Mouse (Mus musculus): ENCODE data around the gene Fbln1.

Gene Fbln1

GRCm38 (mm10) chr15:85206703-85207075 lies 940 bp downstream of the Fbln1 start:
- peak; percentile 72 for DNase-seq (ENCODE audit: low spot score)

- DNase-seq (ENCODE audit: low spot score): no peak
Observed at GRCm38 (mm10) chr15:85207081-85207480, 1.3 kb downstream of the Fbln1 start.

- DNase-seq (ENCODE audit: low spot score): peak; percentile 67
Observed at GRCm38 (mm10) chr15:85207763-85208162, 2.0 kb downstream of the Fbln1 start.

- DNase-seq (ENCODE audit: low spot score): peak; percentile 51
Observed at GRCm38 (mm10) chr15:85208332-85208731, 2.6 kb downstream of the Fbln1 start.

- no peak for DNase-seq (ENCODE audit: low spot score)
Observed at GRCm38 (mm10) chr15:85209341-85209740, 3.6 kb downstream of the Fbln1 start.

GRCm38 (mm10) chr15:85210686-85211085 lies 4.9 kb downstream of the Fbln1 start:
- no peak for DNase-seq (ENCODE audit: low spot score)

- DNase-seq (ENCODE audit: low spot score): no peak
Observed at GRCm38 (mm10) chr15:85211101-85211760, 5.5 kb downstream of the Fbln1 start.

- DNase-seq (ENCODE audit: low spot score): no peak
Observed at GRCm38 (mm10) chr15:85216069-85216813, 10.5 kb downstream of the Fbln1 start.

GRCm38 (mm10) chr15:85218617-85219265 lies 13.0 kb downstream of the Fbln1 start:
- no peak for DNase-seq (ENCODE audit: low spot score)

GRCm38 (mm10) chr15:85220371-85220770 lies 14.6 kb downstream of the Fbln1 start:
- no peak for DNase-seq (ENCODE audit: low spot score)

GRCm38 (mm10) chr15:85221115-85221854 lies 15.5 kb downstream of the Fbln1 start:
- DNase-seq (ENCODE audit: low spot score): no peak

GRCm38 (mm10) chr15:85225693-85226092 lies 19.9 kb downstream of the Fbln1 start:
- no peak for DNase-seq (ENCODE audit: low spot score)

- DNase-seq (ENCODE audit: low spot score): no peak
Observed at GRCm38 (mm10) chr15:85226841-85227240, 21.1 kb downstream of the Fbln1 start.

- no peak for DNase-seq (ENCODE audit: low spot score)
Observed at GRCm38 (mm10) chr15:85228568-85228967, 22.8 kb downstream of the Fbln1 start.

GRCm38 (mm10) chr15:85229960-85230535 lies 24.3 kb downstream of the Fbln1 start:
- DNase-seq (ENCODE audit: low spot score): no peak

- no peak for DNase-seq (ENCODE audit: low spot score)
Observed at GRCm38 (mm10) chr15:85230613-85231012, 24.9 kb downstream of the Fbln1 start.

GRCm38 (mm10) chr15:85231443-85232255 lies 25.9 kb downstream of the Fbln1 start:
- peak; percentile 82 for DNase-seq (ENCODE audit: low spot score)

- DNase-seq (ENCODE audit: low spot score): no peak
Observed at GRCm38 (mm10) chr15:85232256-85232535, 26.4 kb downstream of the Fbln1 start.

- DNase-seq (ENCODE audit: low spot score): no peak
Observed at GRCm38 (mm10) chr15:85232543-85233250, 26.9 kb downstream of the Fbln1 start.

GRCm38 (mm10) chr15:85233251-85233611 lies 27.5 kb downstream of the Fbln1 start:
- DNase-seq (ENCODE audit: low spot score): no peak

GRCm38 (mm10) chr15:85233690-85234089 lies 27.9 kb downstream of the Fbln1 start:
- no peak for DNase-seq (ENCODE audit: low spot score)
